Mouse (Mus musculus): Measurements from ENCODE around the gene Def8. TPM values are rescaled to one million over a fixed set of nuclear protein-coding genes. Genes with fewer than 3 reads are reported as not detected.
A peak's percentile ranks its signal among the peaks of the same experiment; 100 is the strongest.
"Not testable (repeated sequence)": the region's sequence is repeated elsewhere in the genome, so short reads cannot be mapped to it uniquely, and the experiment has no call there.

Gene Def8
- polyA plus RNA-seq, 1 experiment from 2014 or later, result 11.7 TPM

DNA sequence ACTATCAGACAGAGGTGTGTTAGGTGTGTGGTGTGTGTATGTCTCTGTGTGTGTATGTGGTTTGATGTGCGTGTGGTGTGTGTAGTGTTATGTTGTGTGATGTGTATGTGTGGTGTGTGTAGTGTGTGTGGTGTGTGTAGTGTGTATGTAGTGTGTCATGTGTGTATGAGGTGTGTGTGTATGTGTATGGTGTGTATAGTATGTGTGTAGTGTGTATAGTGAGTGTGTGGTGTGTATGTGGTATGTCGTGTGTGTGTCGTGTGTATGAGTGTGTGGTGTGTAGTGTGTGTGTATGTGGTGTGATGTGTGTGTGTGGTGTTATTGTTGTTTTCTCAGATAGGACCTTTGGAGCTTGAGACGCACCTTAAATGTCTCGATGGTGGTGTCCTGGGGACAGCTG is 19.0 kb downstream of the Def8 start:
- H3K27me3 ChIP-seq, result no peaks in the 10 kb centered on the region
- peak overlapping the region; percentile 79 for H3K4me2 ChIP-seq
- ATAC-seq (ENCODE audit: insufficient read depth), result no peak
- H3K36me3 ChIP-seq (replicated peaks), result no peaks in the 10 kb centered on the region
- H3K9ac ChIP-seq, result no peak overlapping the region
- H3K4me3 ChIP-seq (replicated peaks), result peak overlapping the region; percentile 74
- WGBS (ENCODE audit: insufficient replicate concordance), result 76% methylated on average over 5 of the region's 5 CpGs
- H3K9me3 ChIP-seq (replicated peaks), result no peaks in the 10 kb centered on the region
- peaks cover 14% of the 10 kb centered on the region for H3K4me1 ChIP-seq (replicated peaks)
- no peak overlapping the region for H3K27ac ChIP-seq (replicated peaks)

DNA sequence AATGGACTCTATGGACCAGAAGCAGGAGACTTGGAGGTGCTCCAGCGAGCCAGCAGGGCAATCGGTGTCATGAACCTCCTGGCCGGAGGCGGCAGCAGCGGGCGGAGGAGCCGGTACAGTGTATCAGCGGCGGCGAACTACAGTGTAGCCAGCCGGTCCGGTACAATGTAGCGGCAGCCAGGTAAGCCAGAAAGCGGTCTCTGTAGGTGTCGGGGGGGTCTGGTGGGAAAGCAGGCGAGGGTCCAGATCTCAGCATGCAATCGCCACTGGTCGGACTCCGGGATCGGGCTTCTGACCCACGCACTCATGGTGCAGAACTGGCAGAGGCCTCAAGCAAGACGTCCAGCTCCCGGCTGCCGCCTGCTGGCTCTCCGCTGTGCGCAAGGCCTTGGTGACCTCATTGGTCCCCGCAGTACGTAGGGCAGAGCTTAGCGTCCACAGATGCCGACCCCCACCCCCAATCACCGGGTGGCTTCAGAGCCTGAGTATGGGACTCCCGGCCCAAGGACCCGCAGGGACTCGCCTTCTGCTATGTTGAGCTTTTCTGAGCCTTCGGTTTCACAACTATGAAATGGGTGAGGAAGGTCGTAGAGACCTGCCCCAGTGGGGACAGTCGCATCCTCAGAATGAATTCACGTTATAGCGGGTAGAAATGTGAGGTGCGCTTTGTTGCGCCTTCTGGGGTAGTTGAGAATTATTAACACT is 19.7 kb downstream of the Def8 start:
- Histone ChIP-seq H3K9ac (peak overlapping the region; percentile 73), H3K27me3 (no peaks in the 10 kb centered on the region), H3K4me3 (replicated peaks) (peak overlapping the region; percentile 74), H3K4me2 (peak overlapping the region; percentile 79), H3K27ac (replicated peaks) (peak overlapping the region; percentile 65), H3K9me3 (replicated peaks) (no peaks in the 10 kb centered on the region), H3K4me1 (replicated peaks) (peaks cover 14% of the 10 kb centered on the region), H3K36me3 (replicated peaks) (no peaks in the 10 kb centered on the region)
- under 1% methylated on average over 41 of the region's 41 CpGs for WGBS (ENCODE audit: insufficient replicate concordance)
- peak; percentile 91 for ATAC-seq (ENCODE audit: insufficient read depth)

DNA sequence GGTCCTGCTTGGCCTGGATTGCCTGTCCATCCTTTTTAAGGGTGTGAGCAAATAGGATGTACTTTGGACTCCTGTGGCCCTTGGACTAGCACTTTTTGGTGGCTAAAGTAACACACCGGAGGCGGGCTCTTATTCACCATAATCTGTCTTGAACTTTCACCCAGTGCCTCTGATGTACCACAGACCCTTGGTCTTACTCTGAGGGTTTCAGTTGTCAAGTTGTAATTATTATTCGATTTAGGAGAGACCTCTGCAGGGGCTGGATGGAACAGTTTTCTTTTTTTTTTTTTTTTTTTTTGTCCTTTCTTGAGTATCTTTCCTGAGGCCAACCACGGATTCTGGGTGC is 20.2 kb downstream of the Def8 start:
- Histone ChIP-seq H3K4me3 (replicated peaks) (peak overlapping the region; percentile 74), H3K9me3 (replicated peaks) (no peaks in the 10 kb centered on the region), H3K36me3 (replicated peaks) (no peaks in the 10 kb centered on the region), H3K4me1 (replicated peaks) (peaks cover 14% of the 10 kb centered on the region), H3K27me3 (no peaks in the 10 kb centered on the region), H3K9ac (peak overlapping the region; percentile 73), H3K27ac (replicated peaks) (peak overlapping the region; percentile 65; the same call in 1 of the 2 replicates), H3K4me2 (peak overlapping the region; percentile 79)
- WGBS (ENCODE audit: insufficient replicate concordance), result 10% methylated on average over 4 of the region's 4 CpGs
- ATAC-seq (ENCODE audit: insufficient read depth), result no peak; the same call in 1 of the 2 replicates

- no peak for ATAC-seq (ENCODE audit: insufficient read depth)
Measured at GRCm38 (mm10) chr8:123444131-123444530, 20.8 kb downstream of the Def8 start.

GRCm38 (mm10) chr8:123445981-123446380 is 22.7 kb downstream of the Def8 start:
- ATAC-seq (ENCODE audit: insufficient read depth), result no peak
- 71% methylated on average over 10 of the region's 10 CpGs for WGBS (ENCODE audit: insufficient replicate concordance)
- peaks cover 21% of the 10 kb centered on the region for H3K4me1 ChIP-seq (replicated peaks)
- H3K4me2 ChIP-seq, result no peak overlapping the region
- no peak overlapping the region for H3K9ac ChIP-seq
- H3K9me3 ChIP-seq (replicated peaks), result no peaks in the 10 kb centered on the region
- H3K27ac ChIP-seq (replicated peaks), result no peak overlapping the region
- H3K27me3 ChIP-seq, result no peaks in the 10 kb centered on the region
- H3K36me3 ChIP-seq (replicated peaks), result 0 out of 2 replicates have a peak, but pooled peaks cover 4% of the 10 kb centered on the region
- no peak overlapping the region for H3K4me3 ChIP-seq (replicated peaks)

More at GRCm38 (mm10) chr8:123444131-123444530, 20.8 kb downstream of the Def8 start:
- Histone ChIP-seq H3K4me1 (replicated peaks) (peaks cover 14% of the 10 kb centered on the region), H3K4me3 (replicated peaks) (peak overlapping the region; percentile 74; the same call in 1 of the 2 replicates), H3K9ac (no peak overlapping the region), H3K27ac (replicated peaks) (peak overlapping the region; percentile 33; the same call in 1 of the 2 replicates), H3K27me3 (no peaks in the 10 kb centered on the region), H3K36me3 (replicated peaks) (0 out of 2 replicates have a peak, but pooled peaks cover 2% of the 10 kb centered on the region), H3K9me3 (replicated peaks) (no peaks in the 10 kb centered on the region), H3K4me2 (peak overlapping the region; percentile 79)
- WGBS (ENCODE audit: insufficient replicate concordance), result 48% methylated on average over 6 of the region's 6 CpGs

DNA sequence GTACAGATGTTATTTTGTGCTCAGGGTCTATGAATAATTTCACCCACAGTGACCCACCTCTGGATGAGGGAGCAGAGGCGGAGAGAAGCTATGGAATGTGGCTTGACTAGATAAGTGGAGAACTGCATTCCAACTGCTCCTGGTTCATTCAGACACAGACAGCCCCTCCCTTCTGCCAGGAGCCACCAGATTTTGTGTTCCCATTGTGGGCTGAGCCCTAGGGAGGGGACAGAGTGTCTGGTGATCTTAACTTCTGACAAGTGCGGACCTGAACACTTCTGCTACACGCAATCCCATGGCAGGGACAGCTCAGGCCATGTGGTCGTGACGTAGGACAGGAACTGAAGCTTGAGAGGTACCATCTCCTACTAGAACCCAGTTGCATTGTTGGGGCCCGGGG is 23.5 kb downstream of the Def8 start:
- no peak overlapping the region for H3K4me2 ChIP-seq
- H3K27me3 ChIP-seq, result no peaks in the 10 kb centered on the region
- WGBS (ENCODE audit: insufficient replicate concordance), result 71% methylated on average over 6 of the region's 6 CpGs
- no peak overlapping the region for H3K27ac ChIP-seq (replicated peaks)
- no peak overlapping the region for H3K4me3 ChIP-seq (replicated peaks)
- peaks cover 29% of the 10 kb centered on the region for H3K4me1 ChIP-seq (replicated peaks)
- no peak overlapping the region for H3K9ac ChIP-seq
- 0 out of 2 replicates have a peak, but pooled peaks cover 4% of the 10 kb centered on the region for H3K36me3 ChIP-seq (replicated peaks)
- H3K9me3 ChIP-seq (replicated peaks), result no peaks in the 10 kb centered on the region
- ATAC-seq (ENCODE audit: insufficient read depth), result no peak

DNA sequence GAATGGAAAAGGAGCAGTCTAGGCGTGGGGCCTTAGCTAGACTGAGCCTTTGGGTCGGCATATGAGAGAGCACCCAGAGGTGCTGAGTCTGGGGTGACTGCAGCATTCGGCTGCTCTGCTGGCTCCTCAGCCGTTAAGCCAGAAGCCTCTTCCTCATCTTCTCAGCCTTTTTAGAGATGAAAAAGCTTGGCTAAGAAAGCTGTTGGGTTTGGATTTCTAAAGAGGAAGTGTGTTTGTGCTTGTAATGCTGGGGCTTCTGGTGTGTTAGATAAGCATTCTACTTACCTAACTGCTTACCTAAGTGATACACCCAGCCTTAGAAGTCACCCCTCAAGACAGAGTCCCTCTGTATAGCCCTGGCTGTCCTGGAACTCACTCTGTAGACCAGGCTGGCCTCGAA is 27.5 kb downstream of the Def8 start:
- H3K4me1 ChIP-seq (replicated peaks), result peaks cover 21% of the 10 kb centered on the region
- no peak for ATAC-seq (ENCODE audit: insufficient read depth)
- WGBS (ENCODE audit: insufficient replicate concordance), result 32% methylated on average over 5 of the region's 5 CpGs
- H3K4me3 ChIP-seq (replicated peaks), result no peak overlapping the region
- peaks cover 29% of the 10 kb centered on the region for H3K36me3 ChIP-seq (replicated peaks)
- H3K27me3 ChIP-seq, result no peaks in the 10 kb centered on the region
- H3K9ac ChIP-seq, result no peak overlapping the region
- H3K9me3 ChIP-seq (replicated peaks), result no peaks in the 10 kb centered on the region
- no peak overlapping the region for H3K4me2 ChIP-seq
- peak overlapping the region; percentile 48 for H3K27ac ChIP-seq (replicated peaks)

DNA sequence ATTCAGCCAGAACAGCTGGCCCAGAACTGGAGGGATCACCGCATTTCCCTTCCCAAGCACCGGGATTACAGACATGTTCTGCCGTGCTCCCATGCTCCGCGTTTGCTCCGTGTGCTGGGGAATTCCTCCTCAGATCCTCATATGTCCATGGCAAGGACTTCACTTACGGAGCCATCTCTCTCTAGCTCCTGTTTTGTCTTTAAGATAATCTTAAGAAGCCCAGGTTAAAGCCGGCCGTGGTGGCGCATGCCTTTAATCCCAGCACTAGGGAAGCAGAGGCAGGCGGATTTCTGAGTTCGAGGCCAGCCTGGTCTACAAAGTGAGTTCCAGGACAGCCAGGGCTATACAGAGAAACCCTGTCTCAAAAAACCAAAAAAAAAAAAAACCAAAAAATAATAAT is 28.4 kb downstream of the Def8 start:
- not testable (repeated sequence) for H3K4me2 ChIP-seq; H3K27ac ChIP-seq (replicated peaks); H3K9ac ChIP-seq; H3K9me3 ChIP-seq (replicated peaks); ATAC-seq (ENCODE audit: insufficient read depth); H3K4me3 ChIP-seq (replicated peaks); H3K27me3 ChIP-seq
- H3K4me1 ChIP-seq (replicated peaks), result peaks cover 21% of the 10 kb centered on the region
- WGBS (ENCODE audit: insufficient replicate concordance), result 78% methylated on average over 12 of the region's 12 CpGs
- H3K36me3 ChIP-seq (replicated peaks), result peaks cover 38% of the 10 kb centered on the region

GRCm38 (mm10) chr8:123452149-123452548 is 28.8 kb downstream of the Def8 start:
- H3K27ac ChIP-seq (replicated peaks), result no peak overlapping the region
- no peak overlapping the region for H3K9ac ChIP-seq
- H3K4me3 ChIP-seq (replicated peaks), result no peak overlapping the region
- ATAC-seq (ENCODE audit: insufficient read depth), result no peak
- no peaks in the 10 kb centered on the region for H3K9me3 ChIP-seq (replicated peaks)
- 22% methylated on average over 4 of the region's 4 CpGs for WGBS (ENCODE audit: insufficient replicate concordance)
- no peak overlapping the region for H3K4me2 ChIP-seq
- peaks cover 38% of the 10 kb centered on the region for H3K36me3 ChIP-seq (replicated peaks)
- peaks cover 21% of the 10 kb centered on the region for H3K4me1 ChIP-seq (replicated peaks)
- no peaks in the 10 kb centered on the region for H3K27me3 ChIP-seq

- WGBS (ENCODE audit: insufficient replicate concordance), result 62% methylated on average over 7 of the region's 7 CpGs
- H3K27ac ChIP-seq (replicated peaks), result no peak overlapping the region
- H3K36me3 ChIP-seq (replicated peaks), result peaks cover 47% of the 10 kb centered on the region
- no peak overlapping the region for H3K9ac ChIP-seq
- no peaks in the 10 kb centered on the region for H3K9me3 ChIP-seq (replicated peaks)
- no peak overlapping the region for H3K4me2 ChIP-seq
- H3K4me1 ChIP-seq (replicated peaks), result peaks cover 21% of the 10 kb centered on the region
- ATAC-seq (ENCODE audit: insufficient read depth), result no peak
- no peaks in the 10 kb centered on the region for H3K27me3 ChIP-seq
- no peak overlapping the region for H3K4me3 ChIP-seq (replicated peaks)
Measured at GRCm38 (mm10) chr8:123453291-123453690, 30.0 kb downstream of the Def8 start.

- Histone ChIP-seq H3K4me3 (replicated peaks) (no peak overlapping the region), H3K27ac (replicated peaks) (no peak overlapping the region), H3K36me3 (replicated peaks) (peaks cover 51% of the 10 kb centered on the region), H3K9ac (no peak overlapping the region), H3K4me1 (replicated peaks) (peaks cover 21% of the 10 kb centered on the region), H3K27me3 (no peaks in the 10 kb centered on the region), H3K4me2 (no peak overlapping the region), H3K9me3 (replicated peaks) (no peaks in the 10 kb centered on the region)
- WGBS (ENCODE audit: insufficient replicate concordance), result 85% methylated on average over 5 of the region's 5 CpGs
- ATAC-seq (ENCODE audit: insufficient read depth), result no peak
Measured at GRCm38 (mm10) chr8:123453951-123454350, 30.6 kb downstream of the Def8 start.

DNA sequence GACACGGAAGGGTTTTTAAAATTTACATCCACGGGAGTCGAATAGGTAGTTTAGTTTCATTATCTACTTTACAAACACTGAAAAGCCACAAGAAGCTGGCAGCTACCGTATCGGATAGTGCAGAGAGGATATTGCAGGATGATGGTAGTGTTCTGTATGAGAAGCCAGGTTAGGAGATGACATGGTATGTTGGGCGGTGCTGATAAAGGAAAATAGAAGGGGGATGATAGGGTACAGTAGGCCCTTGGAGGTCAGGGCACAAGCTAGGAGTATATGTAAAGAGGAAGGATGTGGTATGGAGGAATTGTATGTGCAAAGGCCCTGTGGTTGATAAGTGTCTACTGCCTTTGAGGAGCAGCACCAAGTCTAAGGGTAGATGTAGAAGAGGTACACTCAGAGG is 31.2 kb downstream of the Def8 start:
- peaks cover 53% of the 10 kb centered on the region for H3K36me3 ChIP-seq (replicated peaks)
- H3K9ac ChIP-seq, result no peak overlapping the region
- no peak for ATAC-seq (ENCODE audit: insufficient read depth)

More for the DNA sequence above, 31.2 kb downstream of the Def8 start:
- H3K27me3 ChIP-seq, result no peaks in the 10 kb centered on the region
- H3K27ac ChIP-seq (replicated peaks), result no peak overlapping the region
- H3K4me2 ChIP-seq, result no peak overlapping the region
- peaks cover 21% of the 10 kb centered on the region for H3K4me1 ChIP-seq (replicated peaks)
- WGBS (ENCODE audit: insufficient replicate concordance), result 41% methylated on average over 6 of the region's 6 CpGs
- H3K4me3 ChIP-seq (replicated peaks), result no peak overlapping the region
- no peaks in the 10 kb centered on the region for H3K9me3 ChIP-seq (replicated peaks)
